In genomic region chr6:97148383-97149251, GRCm38 (mm10) we compare ENCODE assay signal across 8 mouse cellular contexts. TPM values are rescaled to one million over a fixed set of nuclear protein-coding genes. Genes with fewer than 3 reads are reported as not detected.
DNase-seq lines count a peak whose midpoint lies in the region; ATAC-seq and TF ChIP-seq lines count a peak whose summit lies in the region.

Gene Eogt (minus strand): TSS chr6:97149182.

- dilution Hi-C loops in CH12.LX (cut with MboI; ENCODE audit: extremely low pct_ligation_motif_present, extremely low pct_unique_long_range_greater_than_20kb, low sequenced_read_pairs) = no loop called here

- H3K9ac ChIP-seq in CH12.LX (ENCODE audit: insufficient read depth, low read depth) = peak within 1 kb of the TSS; percentile 66
- H3K9ac ChIP-seq in forebrain, embryonic 13.5 days = peak within 1 kb of the TSS; percentile 82
- H3K9ac ChIP-seq in heart, postnatal 0 days (replicated peaks; ENCODE audit: low read depth, low read length) = peak within 1 kb of the TSS; percentile 95
- peak within 1 kb of the TSS; percentile 84 for H3K9ac ChIP-seq in liver, embryonic 16.5 days (ENCODE audit: low read depth, low read length)
- peak within 1 kb of the TSS; percentile 72 for H3K9ac ChIP-seq in neural tube, embryonic 12.5 days
- peak within 1 kb of the TSS; percentile 93 for H3K9ac ChIP-seq in stomach, postnatal 0 days (ENCODE audit: low read length)

- TF ChIP-seq CTCF in CH12.LX (conservative IDR thresholded peaks at IDR 0.05 in 1 of 2, IDR thresholded peaks at IDR 0.05 in 1 of 2; ENCODE audit: low read depth in 2 of 2, low read length in 2 of 2) = peak in 1 of 2 experiments; percentile 68; a peak in 2 of 4 replicates
- peak; percentile 35 for TF ChIP-seq CTCF in heart, postnatal 0 days (IDR thresholded peaks at IDR 0.05; ENCODE audit: low read depth)
- TF ChIP-seq CTCF in stomach, postnatal 0 days (IDR thresholded peaks at IDR 0.05; ENCODE audit: low read depth) = peak; percentile 70

- H3K4me3 ChIP-seq in CH12.LX (replicated peaks in 1 of 3; ENCODE audit: low read depth in 2 of 3, low read length in 2 of 3, poor library complexity in 1 of 3) = peak within 1 kb of the TSS; percentile 66 to 73 (median 71)
- peak within 1 kb of the TSS; percentile 67 for H3K4me3 ChIP-seq in forebrain, embryonic 13.5 days
- H3K4me3 ChIP-seq in heart, postnatal 0 days (ENCODE audit: low read depth, low read length) = peak within 1 kb of the TSS; percentile 91
- peak within 1 kb of the TSS; percentile 75 for H3K4me3 ChIP-seq in liver, embryonic 16.5 days (ENCODE audit: low read depth, low read length)
- H3K4me3 ChIP-seq in neural tube, embryonic 12.5 days = peak within 1 kb of the TSS; percentile 64
- peak within 1 kb of the TSS; percentile 73 for H3K4me3 ChIP-seq in stomach, postnatal 0 days (ENCODE audit: low read depth, low read length)

- TF ChIP-seq EP300 in CH12.LX (IDR thresholded peaks at IDR 0.05; ENCODE audit: low read length) = no peak
- no peak for TF ChIP-seq EP300 in heart, postnatal 0 days (IDR thresholded peaks at IDR 0.05; ENCODE audit: low read depth)
- TF ChIP-seq EP300 in stomach, postnatal 0 days (optimal IDR thresholded peaks at IDR 0.05) = no peak

- H3K36me3 ChIP-seq in CH12.LX (replicated peaks in 1 of 2; ENCODE audit: control insufficient read depth in 1 of 2, insufficient read depth in 1 of 2, low read length in 1 of 2) = peaks cover 11 to 40% of the 10 kb centered on the region in 2 experiments
- no peaks in the 10 kb centered on the region for H3K36me3 ChIP-seq in forebrain, embryonic 13.5 days (ENCODE audit: poor library complexity, severe bottlenecking)
- peaks cover 13% of the 10 kb centered on the region for H3K36me3 ChIP-seq in heart, postnatal 0 days (replicated peaks; ENCODE audit: control insufficient read depth, insufficient read depth, low read length)
- no peaks in the 10 kb centered on the region for H3K36me3 ChIP-seq in liver, embryonic 16.5 days (ENCODE audit: control insufficient read depth, insufficient read depth)
- peaks cover 1% of the 10 kb centered on the region; the same call in 1 of the 2 replicates for H3K36me3 ChIP-seq in neural tube, embryonic 12.5 days
- no peaks in the 10 kb centered on the region; the same call in 1 of the 2 replicates for H3K36me3 ChIP-seq in stomach, postnatal 0 days (ENCODE audit: control insufficient read depth, insufficient read depth, low read length)

- in situ Hi-C loops in CH12.LX (cut with MboI; ENCODE audit: low pct_ligation_motif_present, low pct_unique_long_range_greater_than_20kb, low sequenced_read_pairs) = no loop called here

- peak; percentile 71 for ATAC-seq in forebrain, embryonic 13.5 days
- ATAC-seq in heart, postnatal 0 days (ENCODE audit: insufficient read depth, low read depth) = peak; percentile 81
- ATAC-seq in liver, embryonic 16.5 days (ENCODE audit: low read depth) = peak; percentile 80
- ATAC-seq in neural tube, embryonic 12.5 days (ENCODE audit: low FRiP score, low read depth) = peak; percentile 81
- peak; percentile 87 for ATAC-seq in stomach, postnatal 0 days (ENCODE audit: low FRiP score, low TSS enrichment)

- peak; percentile 22 for TF ChIP-seq RAD21 in CH12.LX (IDR thresholded peaks at IDR 0.05; ENCODE audit: low read depth, low read length)

- no peaks in the 10 kb centered on the region for H3K27me3 ChIP-seq in CH12.LX (replicated peaks)
- 0 out of 2 replicates have a peak, but pooled peaks cover 4% of the 10 kb centered on the region for H3K27me3 ChIP-seq in forebrain, embryonic 13.5 days
- H3K27me3 ChIP-seq in heart, postnatal 0 days (ENCODE audit: control insufficient read depth, insufficient read depth, low read length) = no peaks in the 10 kb centered on the region
- no peaks in the 10 kb centered on the region for H3K27me3 ChIP-seq in liver, embryonic 16.5 days (ENCODE audit: control insufficient read depth, insufficient read depth, low read depth, low read length)
- H3K27me3 ChIP-seq in neural tube, embryonic 12.5 days (replicated peaks) = no peaks in the 10 kb centered on the region
- no peaks in the 10 kb centered on the region for H3K27me3 ChIP-seq in stomach, postnatal 0 days (ENCODE audit: control insufficient read depth, insufficient read depth, low read length)

- DNase-seq in CH12.LX (ENCODE audit: extremely low read depth) = peak; percentile 41
- DNase-seq in c-Kit-positive CD71-positive TER-119-negative erythroid progenitor cells, embryonic 14.5 days (ENCODE audit: low read depth) = peak; percentile 65
- peak; percentile 69 for DNase-seq in heart, postnatal 0 days (ENCODE audit: low spot score)
- DNase-seq in kidney, postnatal 4 days = peak; percentile 83 to 90
- DNase-seq in stomach, postnatal 0 days (ENCODE audit: low spot score) = peak; percentile 89

- H3K4me1 ChIP-seq in CH12.LX (ENCODE audit: control insufficient read depth in 1 of 2, insufficient read depth in 2 of 2) = peaks cover 3 to 34% of the 10 kb centered on the region in 2 experiments; a peak in 3 of 4 replicates
- peaks cover 22% of the 10 kb centered on the region for H3K4me1 ChIP-seq in forebrain, embryonic 13.5 days
- H3K4me1 ChIP-seq in heart, postnatal 0 days (ENCODE audit: control insufficient read depth, insufficient read depth) = peaks cover 12% of the 10 kb centered on the region
- peaks cover 15% of the 10 kb centered on the region for H3K4me1 ChIP-seq in liver, embryonic 16.5 days (ENCODE audit: control insufficient read depth, low read depth, low read length)
- H3K4me1 ChIP-seq in neural tube, embryonic 12.5 days = peaks cover 20% of the 10 kb centered on the region
- no peaks in the 10 kb centered on the region for H3K4me1 ChIP-seq in stomach, postnatal 0 days (replicated peaks; ENCODE audit: control insufficient read depth, insufficient read depth)

- TF ChIP-seq POLR2A in CH12.LX (IDR thresholded peaks at IDR 0.05; ENCODE audit: low read depth, low read length) = peak; percentile 56

- H3K9me3 ChIP-seq in CH12.LX (replicated peaks; ENCODE audit: low read length) = no peaks in the 10 kb centered on the region
- H3K9me3 ChIP-seq in forebrain, embryonic 13.5 days (replicated peaks) = no peaks in the 10 kb centered on the region
- no peaks in the 10 kb centered on the region for H3K9me3 ChIP-seq in heart, postnatal 0 days (replicated peaks; ENCODE audit: control insufficient read depth, low read length)
- no peaks in the 10 kb centered on the region for H3K9me3 ChIP-seq in liver, embryonic 16.5 days (replicated peaks; ENCODE audit: control insufficient read depth, low read length)
- H3K9me3 ChIP-seq in neural tube, embryonic 12.5 days = no peaks in the 10 kb centered on the region
- H3K9me3 ChIP-seq in stomach, postnatal 0 days (ENCODE audit: control insufficient read depth, low read length) = no peaks in the 10 kb centered on the region

- 1% methylated on average over 56 of the region's 56 CpGs for WGBS in forebrain, embryonic 13.5 days
- 0% methylated on average over 50 of the region's 56 CpGs for WGBS in heart, postnatal 0 days
- WGBS in liver, embryonic 16.5 days (ENCODE audit: insufficient replicate concordance) = under 1% methylated on average over 56 of the region's 56 CpGs
- under 1% methylated on average over 56 of the region's 56 CpGs for WGBS in neural tube, embryonic 12.5 days
- 1% methylated on average over 56 of the region's 56 CpGs for WGBS in stomach, postnatal 0 days

- H3K27ac ChIP-seq in CH12.LX (ENCODE audit: insufficient read depth, low read depth) = peak within 1 kb of the TSS; percentile 15
- peak within 1 kb of the TSS; percentile 44; the same call in 1 of the 2 replicates for H3K27ac ChIP-seq in forebrain, embryonic 13.5 days
- H3K27ac ChIP-seq in heart, postnatal 0 days (ENCODE audit: low read depth) = peak within 1 kb of the TSS; percentile 91
- H3K27ac ChIP-seq in liver, embryonic 16.5 days (ENCODE audit: low read length) = peak within 1 kb of the TSS; percentile 63
- peak within 1 kb of the TSS; percentile 50; the same call in 1 of the 2 replicates for H3K27ac ChIP-seq in neural tube, embryonic 12.5 days
- H3K27ac ChIP-seq in stomach, postnatal 0 days (replicated peaks) = peak within 1 kb of the TSS; percentile 95

- no peaks in the 10 kb centered on the region for H3K79me2 ChIP-seq in CH12.LX (replicated peaks; ENCODE audit: control insufficient read depth, extremely low read depth, insufficient read depth, poor library complexity, severe bottlenecking)

- H3K4me2 ChIP-seq in CH12.LX (ENCODE audit: insufficient read depth, low read depth, poor library complexity, severe bottlenecking) = peak within 1 kb of the TSS; percentile 76
- peak within 1 kb of the TSS; percentile 98 for H3K4me2 ChIP-seq in forebrain, embryonic 13.5 days
- peak within 1 kb of the TSS; percentile 98 for H3K4me2 ChIP-seq in heart, postnatal 0 days (ENCODE audit: low read depth, low read length)
- H3K4me2 ChIP-seq in liver, embryonic 16.5 days (ENCODE audit: low read depth, low read length) = peak within 1 kb of the TSS; percentile 95
- H3K4me2 ChIP-seq in neural tube, embryonic 12.5 days (replicated peaks) = peak within 1 kb of the TSS; percentile 96
- H3K4me2 ChIP-seq in stomach, postnatal 0 days (replicated peaks; ENCODE audit: low read depth) = peak within 1 kb of the TSS; percentile 98

TF ChIP-seq in CH12.LX, 34 proteins besides CTCF, POLR2A, EP300 and RAD21 (continues in another document):
- TF ChIP-seq GABPA (IDR thresholded peaks at IDR 0.05; ENCODE audit: insufficient replicate concordance, low read depth, low read length) (no peak), MYC (IDR thresholded peaks at IDR 0.05; ENCODE audit: low read depth, low read length) (no peak), RCOR1 (conservative IDR thresholded peaks at IDR 0.05; ENCODE audit: low read depth, low read length) (no peak), JUN (IDR thresholded peaks at IDR 0.05; ENCODE audit: insufficient read depth, low read depth, low read length) (no peak), MXI1 (IDR thresholded peaks at IDR 0.05; ENCODE audit: low read depth, low read length) (no peak), KAT2A (IDR thresholded peaks at IDR 0.05; ENCODE audit: insufficient replicate concordance, low read length) (0 out of 2 replicates have a peak, but pooled peaks have one; percentile 18), UBTF (IDR thresholded peaks at IDR 0.05; ENCODE audit: low read depth, low read length) (peak; percentile 90; the same call in 1 of the 2 replicates), TCF12 (IDR thresholded peaks at IDR 0.05; ENCODE audit: low read depth, low read length) (peak; percentile 50; the same call in 1 of the 2 replicates)

RNA-seq across cellular contexts. Expression of gene Eogt, which starts in this region (rescaled TPM):
- total RNA-seq in CH12.LX (2012; rRNA removed) (10.9 and 11.4 TPM in 2 replicates), CH12.LX (2014; rRNA removed) (8.0 and 10.1 TPM in 2 replicates)
- polyA plus RNA-seq in CH12.LX (2012; ENCODE audit: insufficient read length, low read depth) = 13.4 and 13.9 TPM in 2 replicates
- polyA plus RNA-seq in forebrain, embryonic 13.5 days (2015; fragmentation: Nextera tagmentation; extraction: Ambion mirVana) = 5.6 and 7.2 TPM in 2 replicates
- 13.9 and 40.0 TPM in 2 replicates for total RNA-seq in heart, postnatal 0 days (2014; rRNA removed; ENCODE audit: low replicate concordance)
- polyA plus RNA-seq in heart, postnatal 0 days (2015; fragmentation: Nextera tagmentation; extraction: Ambion mirVana) = 6.6 and 7.0 TPM in 2 replicates
- polyA plus RNA-seq in liver, embryonic 16.5 days (2015; fragmentation: Nextera tagmentation; extraction: Ambion mirVana) = 1.8 and 2.1 TPM in 2 replicates
- polyA plus RNA-seq in neural tube, embryonic 12.5 days (2016; fragmentation: Nextera tagmentation; extraction: Ambion mirVana) = 9.3 and 11.4 TPM in 2 replicates
- 5.0 and 5.1 TPM in 2 replicates for polyA plus RNA-seq in stomach, postnatal 0 days (2015; fragmentation: Nextera tagmentation; extraction: Ambion mirVana)

Comparison
In these comparisons a context has a peak if more than half of its experiments do, and no peak if none do; other contexts are left out.
1. Peak in every context shown above with its lines: DNase-seq, ATAC-seq, H3K4me3 ChIP-seq and H3K27ac ChIP-seq.
2. H3K27ac ChIP-seq: peak in every context shown above with its lines; median percentile 95 in stomach, postnatal 0 days; 91 in heart, postnatal 0 days; 63 in liver, embryonic 16.5 days; 50 in neural tube, embryonic 12.5 days; 44 in forebrain, embryonic 13.5 days; 15 in CH12.LX.